Mouse (Mus musculus): ENCODE results near the gene Casp8ap2. TPM values are rescaled to one million over a fixed set of nuclear protein-coding genes. Genes with fewer than 3 reads are reported as not detected.
A peak's percentile ranks its signal among the peaks of the same experiment; 100 is the strongest.

The Casp8ap2 gene
- total and polyA plus RNA-seq, 2 experiments from 2014 or later, result 31.7 to 36.1 TPM

DNA sequence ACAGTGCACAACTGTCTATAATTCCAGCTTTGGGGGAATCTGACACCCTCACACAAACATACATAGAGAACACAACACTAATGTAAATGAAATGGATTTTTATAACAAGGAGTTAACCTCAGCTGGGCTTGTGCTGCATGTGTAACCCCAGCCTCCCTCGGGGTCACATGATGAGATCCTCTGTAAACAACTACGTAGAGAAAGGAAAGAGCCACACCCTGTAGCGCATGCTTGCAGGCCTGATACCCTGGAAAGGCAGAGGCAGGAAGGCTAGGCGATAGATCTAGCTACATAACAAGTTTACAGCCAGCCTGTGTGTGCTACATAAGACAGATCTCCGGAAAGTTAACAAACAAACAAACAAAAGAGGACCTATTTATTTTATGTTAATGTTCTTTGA is 36.4 kb downstream of the Casp8ap2 start:
- DNase-seq (ENCODE audit: low spot score) (no peak), ATAC-seq (ENCODE audit: low FRiP score) (no peak)
- peaks cover 14% of the 10 kb centered on the region; the same call in 1 of the 2 replicates for H3K36me3 ChIP-seq (ENCODE audit: insufficient read depth, low read length)
- H3K9me3 ChIP-seq (ENCODE audit: low read length), result no peaks in the 10 kb centered on the region
- H3K27me3 ChIP-seq (ENCODE audit: insufficient read depth, low read length), result no peaks in the 10 kb centered on the region
- no peak for TF ChIP-seq CTCF (IDR thresholded peaks at IDR 0.05)
- 89% methylated on average over 5 of the region's 5 CpGs for WGBS
- H3K4me2 ChIP-seq (ENCODE audit: low read depth, low read length, poor library complexity, severe bottlenecking), result no peak overlapping the region
- 0 out of 2 replicates have a peak, but pooled peaks cover 4% of the 10 kb centered on the region for H3K4me1 ChIP-seq (ENCODE audit: insufficient read depth, low read length)
- no peak overlapping the region for H3K27ac ChIP-seq (ENCODE audit: low read depth, low read length)
- H3K9ac ChIP-seq (replicated peaks; ENCODE audit: low read length, poor library complexity, severe bottlenecking), result no peak overlapping the region
- no peak overlapping the region for H3K4me3 ChIP-seq (ENCODE audit: low read depth, low read length)

DNA sequence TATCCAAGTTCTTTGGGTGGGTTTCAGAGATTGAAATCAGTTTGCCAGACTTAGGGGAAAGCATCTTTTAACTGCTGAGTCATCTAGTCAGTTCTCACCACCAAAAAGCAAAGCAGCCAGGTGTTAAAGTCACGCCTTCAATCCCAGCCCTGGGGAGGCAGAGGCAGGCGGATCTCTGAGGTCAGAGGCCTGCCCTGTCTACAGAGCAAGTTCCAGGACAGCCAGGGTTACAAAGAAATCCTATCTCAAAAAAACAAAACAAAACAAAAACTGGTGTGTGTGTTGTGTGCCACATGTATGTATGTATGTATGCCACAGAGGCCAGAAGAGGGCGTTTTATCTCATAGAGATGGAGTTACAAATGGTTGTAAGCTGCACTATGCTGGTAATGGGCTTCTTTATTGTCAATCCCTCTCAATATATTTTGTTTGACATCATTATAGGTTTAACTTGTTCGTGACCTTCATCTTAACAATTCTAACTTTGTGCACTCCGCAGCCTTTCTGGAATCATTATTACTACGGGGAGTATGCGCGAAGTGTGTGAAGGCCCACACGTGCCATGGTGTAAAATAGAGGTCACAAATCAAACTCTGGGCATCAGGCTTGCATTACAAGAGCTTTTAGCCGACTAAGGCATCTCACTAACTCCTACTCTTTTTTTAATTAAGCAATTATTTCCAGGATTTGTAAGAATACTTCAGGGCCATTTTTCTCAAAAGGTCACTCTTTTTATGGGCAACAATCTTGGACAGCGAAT is 41.1 kb downstream of the Casp8ap2 start:
- H3K4me2 ChIP-seq (ENCODE audit: low read depth, low read length, poor library complexity, severe bottlenecking), result peak overlapping the region; percentile 60
- peaks cover 4% of the 10 kb centered on the region; the same call in 1 of the 2 replicates for H3K36me3 ChIP-seq (ENCODE audit: insufficient read depth, low read length)
- peak overlapping the region; percentile 96 for H3K4me3 ChIP-seq (ENCODE audit: low read depth, low read length)
- no peaks in the 10 kb centered on the region for H3K9me3 ChIP-seq (ENCODE audit: low read length)
- H3K27me3 ChIP-seq (ENCODE audit: insufficient read depth, low read length), result no peaks in the 10 kb centered on the region
- 0 out of 2 replicates have a peak, but pooled peaks cover 4% of the 10 kb centered on the region for H3K4me1 ChIP-seq (ENCODE audit: insufficient read depth, low read length)
- DNase-seq (ENCODE audit: low spot score) (peak; percentile 2), ATAC-seq (ENCODE audit: low FRiP score) (peak; percentile 41; the same call in 1 of the 2 replicates)
- peak overlapping the region; percentile 36; the same call in 1 of the 2 replicates for H3K9ac ChIP-seq (replicated peaks; ENCODE audit: low read length, poor library complexity, severe bottlenecking)
- peak; percentile 34 for TF ChIP-seq CTCF (IDR thresholded peaks at IDR 0.05)
- peak overlapping the region; percentile 76 for H3K27ac ChIP-seq (ENCODE audit: low read depth, low read length)
- 59% methylated on average over 11 of the region's 11 CpGs for WGBS

DNA sequence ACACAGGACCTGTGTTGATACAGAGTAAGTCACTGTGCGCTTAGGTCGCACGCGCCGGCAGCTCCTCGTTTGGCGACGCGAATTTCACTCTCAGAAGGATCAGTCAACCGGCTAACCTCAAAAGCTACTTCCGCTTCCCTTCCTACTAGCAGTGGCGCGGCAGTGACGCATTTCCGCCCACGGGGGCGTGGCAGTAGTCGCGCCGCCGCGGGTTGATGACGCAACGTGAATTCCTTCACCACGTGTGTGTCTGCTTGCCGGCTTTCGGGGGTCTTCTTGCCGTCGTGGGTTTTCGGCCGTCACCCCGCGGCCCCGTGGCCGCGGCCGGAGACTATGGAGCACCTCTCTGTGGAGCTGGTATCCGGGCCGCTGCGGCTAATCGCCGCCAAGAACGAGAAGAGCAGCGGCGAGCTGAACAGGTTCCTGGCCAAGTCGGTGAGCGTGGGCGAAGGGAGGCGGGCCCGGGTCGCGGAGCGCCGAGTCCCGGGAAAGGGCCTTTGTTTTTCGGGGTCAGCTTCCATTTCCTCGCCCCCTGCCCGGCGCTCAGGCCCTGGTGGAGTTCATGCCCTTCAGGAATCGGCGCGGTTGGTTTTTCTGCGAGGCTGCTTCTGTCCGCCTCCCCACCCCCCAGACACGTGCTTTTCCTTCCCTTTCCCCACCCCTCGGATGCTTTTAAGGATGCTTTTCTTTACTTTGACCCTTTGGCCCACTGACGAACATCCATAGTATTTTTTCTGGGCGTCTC is 41.8 kb downstream of the Casp8ap2 start, which contains the start of gene Mdn1:
Gene Mdn1, plus strand, starts transcription at position 202 of the 745 bp plus-strand sequence.
- Histone ChIP-seq H3K9me3 (ENCODE audit: low read length) (no peaks in the 10 kb centered on the region), H3K36me3 (ENCODE audit: insufficient read depth, low read length) (no peaks in the 10 kb centered on the region), H3K27me3 (ENCODE audit: insufficient read depth, low read length) (no peaks in the 10 kb centered on the region), H3K4me2 (ENCODE audit: low read depth, low read length, poor library complexity, severe bottlenecking) (peak within 1 kb of the TSS; percentile 60), H3K9ac (replicated peaks; ENCODE audit: low read length, poor library complexity, severe bottlenecking) (peak within 1 kb of the TSS; percentile 63), H3K4me1 (ENCODE audit: insufficient read depth, low read length) (0 out of 2 replicates have a peak, but pooled peaks cover 4% of the 10 kb centered on the region), H3K27ac (ENCODE audit: low read depth, low read length) (peak within 1 kb of the TSS; percentile 76), H3K4me3 (ENCODE audit: low read depth, low read length) (peak within 1 kb of the TSS; percentile 96)
- 0% methylated on average over 68 of the region's 68 CpGs for WGBS
- TF ChIP-seq CTCF (IDR thresholded peaks at IDR 0.05), result no peak
- DNase-seq (ENCODE audit: low spot score) (peak; percentile 99), ATAC-seq (ENCODE audit: low FRiP score) (peak; percentile 95)

DNA sequence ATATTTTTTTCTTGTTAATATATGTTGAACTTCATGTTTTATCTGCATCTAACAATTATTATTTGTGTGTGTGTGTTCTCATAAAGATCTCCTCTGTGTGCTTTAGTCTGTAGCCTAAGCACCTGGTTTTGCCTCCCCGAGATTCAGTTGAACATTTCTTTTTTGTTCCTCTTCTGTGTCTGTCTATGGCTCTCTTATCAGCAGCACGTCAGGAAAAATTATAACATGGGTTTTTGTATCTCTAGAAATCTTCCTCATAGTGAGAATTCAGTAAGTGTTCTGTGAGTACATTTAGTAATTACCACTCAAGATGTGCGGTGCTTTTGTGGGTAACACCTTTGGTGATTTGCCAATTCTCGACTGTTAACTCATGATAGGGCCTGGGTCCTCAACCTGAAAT is 50.6 kb downstream of the Casp8ap2 start:
- no peak overlapping the region for H3K27ac ChIP-seq (ENCODE audit: low read depth, low read length)
- no peak for DNase-seq (ENCODE audit: low spot score)
- H3K9me3 ChIP-seq (ENCODE audit: low read length), result no peaks in the 10 kb centered on the region
- H3K4me2 ChIP-seq (ENCODE audit: low read depth, low read length, poor library complexity, severe bottlenecking), result no peak overlapping the region
- ATAC-seq (ENCODE audit: low FRiP score), result no peak
- peaks cover 51% of the 10 kb centered on the region for H3K36me3 ChIP-seq (ENCODE audit: insufficient read depth, low read length)
- no peaks in the 10 kb centered on the region for H3K27me3 ChIP-seq (ENCODE audit: insufficient read depth, low read length)
- 93% methylated on average over 4 of the region's 4 CpGs for WGBS
- TF ChIP-seq CTCF (IDR thresholded peaks at IDR 0.05), result no peak
- H3K4me3 ChIP-seq (ENCODE audit: low read depth, low read length), result no peak overlapping the region
- no peaks in the 10 kb centered on the region for H3K4me1 ChIP-seq (ENCODE audit: insufficient read depth, low read length)
- H3K9ac ChIP-seq (replicated peaks; ENCODE audit: low read length, poor library complexity, severe bottlenecking), result no peak overlapping the region

DNA sequence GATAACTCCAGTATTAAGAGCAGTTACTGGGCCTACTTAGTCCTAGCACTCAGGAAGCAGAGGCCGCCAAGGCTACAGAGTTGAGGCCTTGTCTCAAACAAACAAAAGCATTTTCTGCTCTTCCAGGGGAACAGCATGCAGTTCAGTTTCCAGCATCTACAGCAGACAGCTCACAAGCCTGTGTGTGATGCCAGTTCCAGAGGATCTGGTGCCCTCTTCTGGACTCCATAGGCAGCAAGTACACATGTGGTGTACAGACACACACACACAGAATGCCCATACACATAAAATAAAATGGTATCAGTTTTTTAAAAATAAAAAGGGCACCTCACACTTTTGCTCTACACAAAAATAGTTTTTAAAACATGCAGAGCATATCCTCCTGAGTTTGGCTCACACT is 53.0 kb downstream of the Casp8ap2 start:
- no peak overlapping the region for H3K27ac ChIP-seq (ENCODE audit: low read depth, low read length)
- peaks cover 61% of the 10 kb centered on the region for H3K36me3 ChIP-seq (ENCODE audit: insufficient read depth, low read length)
- WGBS, result 88% methylated on average over 1 of the region's 1 CpGs
- DNase-seq (ENCODE audit: low spot score) (peak; percentile 30), ATAC-seq (ENCODE audit: low FRiP score) (no peak)
- no peak overlapping the region for H3K4me3 ChIP-seq (ENCODE audit: low read depth, low read length)
- no peak overlapping the region for H3K4me2 ChIP-seq (ENCODE audit: low read depth, low read length, poor library complexity, severe bottlenecking)
- no peaks in the 10 kb centered on the region for H3K4me1 ChIP-seq (ENCODE audit: insufficient read depth, low read length)
- H3K27me3 ChIP-seq (ENCODE audit: insufficient read depth, low read length), result no peaks in the 10 kb centered on the region
- H3K9me3 ChIP-seq (ENCODE audit: low read length), result no peaks in the 10 kb centered on the region
- TF ChIP-seq CTCF (IDR thresholded peaks at IDR 0.05), result peak; percentile 62
- H3K9ac ChIP-seq (replicated peaks; ENCODE audit: low read length, poor library complexity, severe bottlenecking), result no peak overlapping the region

DNA sequence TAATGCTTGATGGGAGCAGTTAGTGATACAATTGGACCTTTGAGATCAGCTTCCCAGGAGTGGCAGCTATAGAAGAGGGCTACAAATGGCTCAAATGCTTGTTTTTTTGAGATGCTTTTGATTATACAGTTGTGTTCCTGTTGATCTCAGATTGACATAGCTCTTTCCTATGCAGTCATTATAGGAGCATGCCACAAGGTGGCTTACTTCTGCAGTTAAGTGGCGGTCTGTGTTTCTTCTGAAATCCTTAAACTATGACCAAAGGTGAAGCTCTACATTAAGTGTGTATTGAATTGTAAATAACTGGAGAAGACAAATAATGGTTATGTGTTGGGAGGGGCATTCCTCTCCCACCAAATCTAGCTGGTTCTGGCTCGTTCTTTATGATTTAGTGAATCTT is 54.6 kb downstream of the Casp8ap2 start:
- Histone ChIP-seq H3K4me1 (ENCODE audit: insufficient read depth, low read length) (no peaks in the 10 kb centered on the region), H3K36me3 (ENCODE audit: insufficient read depth, low read length) (peaks cover 60% of the 10 kb centered on the region), H3K9ac (replicated peaks; ENCODE audit: low read length, poor library complexity, severe bottlenecking) (no peak overlapping the region), H3K9me3 (ENCODE audit: low read length) (no peaks in the 10 kb centered on the region), H3K4me2 (ENCODE audit: low read depth, low read length, poor library complexity, severe bottlenecking) (no peak overlapping the region), H3K27ac (ENCODE audit: low read depth, low read length) (no peak overlapping the region), H3K27me3 (ENCODE audit: insufficient read depth, low read length) (no peaks in the 10 kb centered on the region), H3K4me3 (ENCODE audit: low read depth, low read length) (no peak overlapping the region)
- WGBS, result 89% methylated on average over 2 of the region's 2 CpGs
- DNase-seq (ENCODE audit: low spot score) (no peak), ATAC-seq (ENCODE audit: low FRiP score) (no peak)
- TF ChIP-seq CTCF (IDR thresholded peaks at IDR 0.05), result peak; percentile 27

All from midbrain, postnatal 0 days (tissue).